Mouse (Mus musculus) spleen, postnatal 4 days (tissue): ENCODE results near the gene Vash1.

ENCODE experiments used
- DNase-seq, 2 experiments: peaks; one replicate each; pipeline ENCODE4 v3.0.0; 2022; ENCODE audit warnings: low spot score in 2 of 2

Gene Vash1

DNA sequence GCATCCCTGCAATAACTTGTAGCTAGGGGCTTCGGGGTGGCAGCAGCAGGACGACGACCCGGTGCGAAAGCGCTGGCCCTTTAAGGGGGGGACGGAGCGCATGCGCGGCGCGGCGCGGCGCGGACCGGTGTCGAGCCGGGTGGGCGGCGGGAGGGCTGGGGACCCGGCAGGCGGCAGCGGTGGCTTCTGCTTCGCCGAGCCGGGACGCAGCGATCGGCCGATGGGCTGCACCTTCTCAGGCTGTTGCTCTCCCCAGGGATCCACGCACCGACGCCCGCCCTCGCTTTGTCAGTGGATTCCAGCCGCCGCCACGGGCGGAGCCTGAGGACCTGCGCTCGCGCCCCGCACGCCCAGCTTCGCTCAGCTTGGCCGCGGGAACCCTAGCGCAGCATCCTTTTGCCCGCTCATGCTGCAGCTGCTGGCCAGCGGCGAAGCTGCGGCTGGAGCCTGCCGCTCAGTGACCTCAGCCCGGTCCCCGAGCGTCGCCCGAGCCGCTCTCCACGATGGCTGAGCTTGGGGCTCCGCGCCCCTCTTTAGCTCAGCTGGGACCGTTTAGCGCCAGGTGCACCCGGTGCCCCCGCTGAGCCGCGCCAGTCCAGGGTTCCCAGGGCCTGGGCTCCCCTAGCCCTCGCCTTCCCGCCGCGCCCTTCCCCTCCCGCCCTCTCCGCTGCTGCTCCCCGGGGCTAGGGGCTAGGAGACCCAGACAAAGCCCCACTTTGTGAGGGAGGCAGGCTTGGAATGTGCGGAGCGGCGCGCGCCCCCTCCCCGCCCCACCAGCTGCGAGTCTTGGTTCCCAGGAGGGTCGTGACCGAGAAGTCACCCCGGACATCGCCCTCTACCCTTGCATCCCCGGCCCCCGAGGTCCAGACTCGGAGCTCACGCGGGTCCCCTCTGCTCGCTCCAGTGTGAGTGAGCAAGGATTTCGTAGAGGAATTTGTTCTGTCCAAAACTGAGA lies at the start of gene Vash1:
Gene Vash1 (plus strand): TSS at position 110 of the 955 bp plus-strand sequence.
- DNase-seq: peak in 1 of 2 experiments; percentile 67

DNA sequence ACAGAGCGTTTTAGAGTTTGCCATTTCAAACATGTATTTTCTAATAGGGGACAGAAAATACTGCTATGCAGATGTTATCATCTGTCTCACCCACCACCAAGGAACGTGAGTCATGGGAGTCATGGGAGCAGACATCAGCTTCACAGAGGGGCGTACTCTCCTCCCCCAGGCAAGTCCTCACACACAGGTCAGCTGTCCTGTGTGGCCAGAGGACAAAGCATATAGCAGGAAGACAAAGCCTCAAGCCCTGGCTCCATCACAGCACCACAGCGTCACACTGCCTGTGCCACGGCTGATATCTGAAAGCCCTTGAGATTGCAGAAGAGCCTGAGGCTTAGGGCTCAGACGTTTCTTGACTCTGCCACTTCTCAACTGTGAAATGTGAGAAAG lies 49.7 kb upstream of the Vash1 start:
- no peak for DNase-seq

DNA sequence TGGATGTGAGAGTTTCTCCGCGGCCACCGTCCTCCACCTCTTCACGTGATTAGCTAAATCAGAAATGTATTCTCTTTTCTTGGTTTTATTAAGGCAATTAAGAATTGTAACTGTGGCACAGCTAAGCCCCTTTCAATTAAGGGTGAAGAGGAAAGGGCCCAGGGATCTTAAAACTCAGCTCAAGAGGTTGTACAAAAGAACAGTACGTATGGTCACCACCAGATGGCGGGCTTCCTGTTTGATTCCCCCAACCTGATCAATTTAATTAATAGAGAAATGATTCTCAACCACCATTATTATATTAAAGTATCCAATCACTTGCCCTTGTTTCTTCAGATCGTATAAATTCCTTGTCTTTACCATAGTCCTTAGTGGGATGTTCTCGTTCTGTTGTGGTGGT lies 36.7 kb upstream of the Vash1 start:
- DNase-seq: no peak

- DNase-seq: no peak
Measured at GRCm38 (mm10) chr12:86644512-86645273, 33.8 kb upstream of the Vash1 start.

DNA sequence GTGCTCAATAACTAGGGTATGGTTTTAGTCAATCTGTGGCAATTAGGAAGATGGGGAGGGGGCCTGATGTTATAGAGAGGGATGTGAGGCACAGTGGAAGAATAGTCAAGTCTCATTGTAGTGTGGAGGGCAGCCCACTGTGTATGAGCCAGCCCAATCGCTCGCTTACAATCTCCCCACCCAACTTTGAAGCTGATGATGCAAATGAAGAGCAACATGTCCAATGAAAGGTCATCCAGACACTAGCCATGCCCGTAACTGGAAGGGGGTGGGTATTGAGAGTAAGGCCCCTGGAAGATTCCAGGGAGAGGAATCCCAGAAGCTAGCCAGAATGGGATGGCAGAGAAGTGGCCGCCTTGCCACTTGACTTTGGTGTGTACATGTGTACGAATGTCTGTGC lies 33.0 kb upstream of the Vash1 start:
- DNase-seq: no peak

DNA sequence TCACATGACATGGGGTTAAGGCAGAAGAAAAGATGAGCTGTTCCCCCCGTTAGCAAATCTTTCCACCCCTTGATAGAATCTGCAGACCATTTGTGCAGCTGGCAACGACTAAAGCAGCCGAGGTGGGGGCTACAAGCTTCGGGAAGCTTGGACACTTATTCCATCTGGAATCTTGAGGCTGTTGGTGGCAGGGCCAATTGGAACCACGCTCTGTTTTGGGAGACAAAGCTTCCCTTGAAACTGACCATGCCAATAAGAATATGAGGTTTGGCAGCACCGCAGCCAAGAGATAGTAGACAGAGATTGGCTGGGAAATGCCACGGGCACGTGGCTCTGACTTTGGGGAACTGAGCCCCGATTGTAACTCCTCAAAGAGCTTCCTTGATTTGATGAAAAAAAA lies 31.7 kb upstream of the Vash1 start:
- no peak for DNase-seq

GRCm38 (mm10) chr12:86647279-86647678 lies 31.2 kb upstream of the Vash1 start:
- no peak for DNase-seq

DNA sequence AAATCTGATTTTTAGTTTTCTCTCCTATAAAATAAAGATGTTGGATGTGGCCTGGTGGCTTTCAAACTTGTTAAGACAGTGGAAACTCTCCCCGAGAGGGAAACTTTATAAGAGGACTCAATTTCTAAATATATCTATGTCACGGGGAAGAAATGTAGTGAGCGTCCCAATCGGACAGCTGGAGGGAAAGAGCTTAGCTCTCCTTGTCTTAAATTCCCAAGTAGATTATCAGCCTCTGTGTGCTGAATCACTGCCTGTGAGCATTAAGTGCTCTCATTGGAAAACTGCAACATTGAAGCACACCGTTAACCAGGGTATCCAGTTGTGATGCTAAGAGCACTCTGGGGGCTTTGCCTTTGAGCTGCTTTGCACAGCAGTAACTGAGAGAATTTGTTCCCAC lies 30.8 kb upstream of the Vash1 start:
- no peak for DNase-seq

DNA sequence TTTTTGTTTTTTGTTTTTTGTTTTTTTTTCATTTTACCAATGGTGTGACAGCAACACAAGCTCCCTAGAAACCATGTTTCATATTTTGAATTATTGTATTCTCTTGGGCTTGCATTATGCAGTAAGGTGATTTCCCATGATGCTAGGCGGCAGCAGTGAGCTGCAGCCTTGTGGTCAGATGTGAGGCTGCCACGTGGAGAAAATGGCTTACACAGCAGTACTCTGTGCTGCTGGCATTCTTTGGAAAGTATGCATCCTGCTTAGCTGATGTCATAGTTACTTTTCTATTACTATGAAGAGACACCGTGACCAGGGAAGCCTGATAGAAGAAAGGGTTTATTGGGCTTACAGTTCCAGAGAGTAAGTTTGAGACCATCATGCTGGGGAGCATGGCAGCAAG lies 30.0 kb upstream of the Vash1 start:
- DNase-seq: no peak

GRCm38 (mm10) chr12:86651301-86651860 lies 27.1 kb upstream of the Vash1 start:
- no peak for DNase-seq

GRCm38 (mm10) chr12:86652570-86653041 lies 25.9 kb upstream of the Vash1 start:
- peak in 1 of 2 experiments; percentile 23 for DNase-seq

GRCm38 (mm10) chr12:86659447-86659968 lies 19.0 kb upstream of the Vash1 start:
- no peak for DNase-seq

DNA sequence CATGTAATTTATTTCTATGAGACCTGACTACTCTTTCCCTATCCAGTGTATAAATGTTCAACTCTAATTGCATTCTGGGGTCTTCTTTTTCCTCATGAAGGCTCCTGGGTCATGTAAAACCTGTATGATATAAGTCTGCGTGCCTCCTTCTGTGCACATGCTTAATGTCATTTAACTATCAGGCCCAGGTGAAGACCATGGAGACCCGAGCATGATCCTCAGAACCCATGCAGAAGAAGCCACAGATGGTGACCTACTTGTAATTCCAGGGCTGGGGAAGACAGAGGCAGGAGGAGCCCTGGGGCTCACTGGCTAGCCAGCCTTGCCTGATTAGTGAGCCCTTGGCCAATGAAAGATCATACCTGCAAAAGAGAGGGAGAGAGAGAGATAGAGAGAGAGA lies 18.0 kb upstream of the Vash1 start:
- DNase-seq: no peak

DNA sequence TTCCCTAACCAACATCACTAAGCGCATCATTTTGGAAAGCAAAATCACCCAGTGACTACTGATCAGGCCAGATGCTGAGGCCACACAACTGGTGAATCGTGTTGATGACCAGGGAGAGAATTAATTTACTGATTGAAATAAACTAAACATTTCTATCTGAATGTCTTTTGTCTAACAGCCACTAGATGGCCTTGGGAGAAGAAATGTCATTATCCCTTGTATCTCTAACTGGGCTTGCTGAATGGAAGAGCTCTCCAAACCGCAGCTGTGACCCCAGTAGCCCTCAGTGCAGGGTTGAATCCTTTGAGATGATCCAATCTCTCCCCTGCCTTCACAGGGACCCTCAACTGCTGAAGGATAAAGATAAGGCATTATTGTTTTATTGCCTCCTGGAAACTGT lies 12.8 kb upstream of the Vash1 start:
- no peak for DNase-seq

DNA sequence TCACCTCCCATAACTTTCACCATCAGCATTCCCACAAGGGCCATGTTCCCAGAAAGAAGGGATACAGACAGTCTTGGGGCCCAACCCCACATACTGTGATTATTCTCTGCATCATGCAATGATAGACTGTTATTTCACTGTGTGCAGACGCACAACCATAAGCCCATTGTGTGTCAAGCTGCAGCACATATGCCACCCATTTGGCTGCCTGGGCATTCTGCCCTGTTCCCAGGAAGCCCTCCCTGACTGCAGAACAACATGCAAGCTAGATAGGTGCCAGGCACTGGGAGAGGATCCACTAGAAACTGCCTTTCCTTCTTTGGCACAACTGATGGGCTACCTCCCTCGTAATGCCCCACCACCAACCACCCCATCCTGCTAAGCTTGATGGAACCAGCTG lies 10.1 kb upstream of the Vash1 start:
- no peak for DNase-seq

DNA sequence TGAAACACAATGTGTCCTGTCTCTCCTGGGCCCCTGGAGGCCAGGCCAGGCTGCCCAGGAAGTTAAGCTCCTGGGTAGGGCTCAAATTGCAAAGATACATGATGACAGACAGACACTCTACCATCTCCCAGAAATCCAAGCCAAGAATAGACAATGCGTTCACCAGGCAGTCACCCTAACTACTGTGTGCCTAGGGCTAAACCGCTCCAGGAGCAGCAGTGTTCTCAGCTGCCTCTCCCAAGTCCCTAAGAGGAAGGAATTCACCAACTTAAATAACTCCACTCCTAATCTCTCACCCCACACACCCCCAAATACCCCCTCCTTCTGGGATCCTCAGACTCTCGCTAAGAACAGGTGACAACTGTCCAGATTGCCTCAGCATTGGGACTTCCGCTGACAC lies 6.4 kb upstream of the Vash1 start:
- no peak for DNase-seq

- no peak for DNase-seq
Measured at GRCm38 (mm10) chr12:86672507-86672906, 6.0 kb upstream of the Vash1 start.

GRCm38 (mm10) chr12:86679546-86679930 lies 1.0 kb downstream of the Vash1 start:
- DNase-seq: no peak

DNA sequence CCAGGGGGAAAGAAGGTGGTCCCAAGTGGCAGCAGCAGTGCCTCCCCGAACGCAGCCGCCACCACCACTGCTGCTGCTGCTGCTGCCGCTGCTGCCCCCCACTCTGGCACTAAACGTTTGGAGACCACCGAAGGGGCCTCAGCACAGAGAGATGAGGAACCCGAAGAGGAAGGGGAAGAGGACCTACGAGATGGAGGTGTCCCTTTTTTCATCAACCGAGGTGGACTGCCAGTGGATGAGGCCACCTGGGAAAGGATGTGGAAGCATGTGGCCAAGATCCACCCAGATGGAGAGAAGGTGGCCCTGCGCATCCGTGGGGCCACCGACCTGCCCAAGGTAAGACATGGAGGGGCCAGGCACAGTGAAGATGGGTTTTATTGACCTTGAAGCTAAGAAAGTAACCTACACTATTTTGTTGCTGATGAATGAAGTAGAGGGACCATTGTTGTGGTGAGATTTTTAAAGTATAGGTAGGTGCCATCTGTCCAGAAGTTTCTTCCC lies 1.5 kb downstream of the Vash1 start:
- DNase-seq: no peak

DNA sequence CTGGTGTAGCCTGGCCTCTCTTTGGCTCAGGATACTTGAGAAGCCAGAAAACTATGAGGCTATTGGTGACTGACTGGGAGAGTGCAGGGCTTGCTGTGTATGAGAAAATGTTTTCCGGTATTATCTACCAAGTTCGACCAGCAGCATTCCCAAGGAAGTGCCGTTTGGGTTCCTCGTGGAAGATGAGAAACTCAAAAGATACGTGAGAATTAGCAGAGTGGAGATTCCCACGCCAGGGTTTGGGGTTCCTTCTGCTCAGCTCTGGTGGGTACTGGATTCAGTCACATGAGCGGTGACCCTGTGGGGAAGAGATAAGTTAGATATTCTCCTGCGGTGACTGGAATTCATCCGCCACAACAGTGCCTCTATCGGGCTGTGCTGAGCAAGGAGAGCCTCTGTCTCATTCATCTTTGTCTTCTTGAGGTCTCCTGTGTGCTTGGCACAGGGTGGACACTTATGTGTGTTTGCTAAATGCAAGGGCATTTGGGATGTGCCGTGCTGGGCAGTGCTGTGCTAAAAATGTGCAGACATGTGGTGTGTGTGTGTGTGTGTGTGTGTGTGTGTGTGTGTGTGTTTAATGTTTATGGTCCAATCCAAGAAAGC lies 2.2 kb downstream of the Vash1 start:
- DNase-seq: no peak

DNA sequence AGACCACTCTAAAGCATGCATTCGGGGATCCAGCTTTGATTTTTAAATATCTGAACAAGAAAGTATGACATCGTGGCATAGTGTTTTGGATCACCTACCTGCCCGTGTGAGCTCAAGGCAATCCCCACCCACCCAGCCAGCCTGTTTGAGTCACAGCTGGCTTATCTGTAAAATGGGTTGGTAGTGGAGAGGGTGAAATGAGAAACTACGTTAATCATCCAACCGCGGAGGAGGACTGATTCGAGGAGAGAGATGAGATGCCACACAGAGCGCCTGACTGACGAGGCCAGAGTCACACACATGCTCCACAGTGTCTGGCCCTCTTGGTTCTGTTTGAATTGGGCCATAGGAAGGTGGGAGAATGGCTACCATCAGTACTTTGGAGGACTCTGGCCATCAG lies 3.1 kb downstream of the Vash1 start:
- no peak for DNase-seq

DNA sequence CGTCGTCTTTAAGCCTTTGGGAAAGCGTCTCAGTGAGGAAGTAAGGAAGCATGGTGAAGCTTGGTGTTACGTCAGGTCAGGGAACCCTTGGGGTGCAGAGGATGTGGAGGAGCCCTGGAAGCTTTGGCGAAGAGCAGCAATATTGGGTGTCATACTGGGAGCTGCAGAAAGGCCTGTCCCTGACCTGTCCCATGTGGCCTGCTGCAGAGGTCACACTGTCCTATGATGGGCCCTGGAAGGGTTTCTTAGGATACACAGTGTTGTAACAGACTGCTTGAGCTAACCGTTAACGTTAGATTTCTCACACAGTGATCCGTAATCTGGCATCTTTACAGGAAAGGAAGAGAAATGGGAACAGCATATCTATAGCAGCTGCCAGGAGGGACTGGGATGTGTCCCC lies 3.7 kb downstream of the Vash1 start:
- no peak for DNase-seq
